Mouse (Mus musculus) spleen, postnatal 36 days (tissue): ENCODE results near the gene Mapk6.
"Not testable (repeated sequence)": the region's sequence is repeated elsewhere in the genome, so short reads cannot be mapped to it uniquely, and the experiment has no call there.

Source experiments
- DNase-seq, 2 experiments: peaks; one replicate each; pipeline ENCODE4 v3.0.0; 2022; ENCODE audit warnings: low spot score in 2 of 2, mixed read lengths in 1 of 2

The Mapk6 gene

DNA sequence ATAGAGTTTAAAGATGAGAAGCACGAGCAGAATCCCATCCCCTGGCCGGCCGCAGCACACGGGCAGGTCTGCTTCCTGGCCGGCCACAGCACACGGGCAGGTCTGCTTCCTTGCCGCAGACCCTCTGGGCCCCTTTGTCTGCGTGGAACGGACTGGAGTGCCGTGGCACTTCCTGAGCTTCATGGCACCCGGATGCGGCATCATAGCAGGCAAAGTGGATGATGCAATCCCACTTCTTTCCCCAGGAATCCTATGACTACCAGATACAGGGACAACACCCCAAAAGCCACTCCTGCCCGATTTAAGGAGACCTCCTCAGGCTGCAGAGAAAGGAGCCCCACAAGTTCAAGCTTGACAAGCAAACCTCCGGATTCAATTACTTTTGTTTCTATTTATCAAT lies 27.0 kb downstream of the Mapk6 start:
- DNase-seq, result no peak

DNA sequence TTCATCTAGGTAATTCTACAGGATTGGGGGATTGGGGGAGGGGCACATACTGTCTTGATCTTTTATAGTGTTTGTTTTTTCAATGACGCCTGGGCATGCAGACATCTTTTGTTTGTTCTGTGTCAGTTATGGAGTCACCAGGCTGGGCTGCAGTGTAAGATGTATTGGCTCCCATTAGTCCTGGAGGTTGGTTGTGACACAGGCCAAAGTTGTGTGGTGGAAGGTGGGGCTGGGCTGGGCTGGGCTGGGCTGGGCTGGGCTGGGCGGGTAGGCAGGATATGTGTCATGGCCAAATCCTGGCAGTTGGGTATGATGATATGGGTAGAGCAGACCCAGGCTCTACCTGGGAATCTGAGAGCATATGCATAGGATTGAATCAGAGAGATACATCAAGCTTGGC lies 31.0 kb downstream of the Mapk6 start:
- DNase-seq, result no peak

DNA sequence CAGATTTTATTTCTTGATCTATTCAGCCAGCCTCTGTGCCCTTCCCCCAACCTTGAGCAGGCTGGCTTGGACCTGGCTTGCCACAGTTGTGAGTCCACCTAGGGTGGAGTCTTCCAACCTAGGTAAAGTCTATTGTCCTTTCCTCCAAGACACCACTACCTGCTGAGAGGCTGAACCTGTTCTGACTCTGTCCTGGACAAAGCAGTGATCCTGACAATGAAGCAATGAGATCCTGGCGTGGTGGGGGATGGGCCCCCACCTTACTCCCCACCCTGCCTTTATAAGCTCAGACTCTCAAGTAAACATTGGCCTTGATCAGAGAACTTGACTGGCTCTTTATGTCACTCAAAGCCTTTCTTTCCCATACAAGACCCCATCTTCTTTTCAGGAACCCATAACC lies 33.4 kb downstream of the Mapk6 start:
- no peak for DNase-seq

DNA sequence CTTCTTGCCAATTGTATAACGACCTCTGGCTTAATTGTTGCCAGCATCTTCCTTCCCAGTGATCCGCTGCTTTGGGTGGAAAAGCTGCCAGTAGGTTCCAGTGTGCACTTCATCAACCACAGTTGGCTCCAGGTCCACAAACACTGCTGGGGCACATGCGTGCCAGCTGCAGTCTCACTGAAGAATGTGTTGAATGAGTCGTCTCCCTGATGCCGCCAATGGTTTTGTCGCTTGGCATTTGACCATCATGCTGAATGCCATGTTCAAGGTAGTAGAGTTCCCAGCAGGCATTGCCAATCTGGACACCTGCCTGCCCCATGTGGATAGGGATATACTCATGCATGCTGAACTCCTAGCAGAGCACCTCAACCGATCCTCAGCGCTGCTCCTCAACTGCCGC lies 34.2 kb downstream of the Mapk6 start:
- DNase-seq, result no peak

DNA sequence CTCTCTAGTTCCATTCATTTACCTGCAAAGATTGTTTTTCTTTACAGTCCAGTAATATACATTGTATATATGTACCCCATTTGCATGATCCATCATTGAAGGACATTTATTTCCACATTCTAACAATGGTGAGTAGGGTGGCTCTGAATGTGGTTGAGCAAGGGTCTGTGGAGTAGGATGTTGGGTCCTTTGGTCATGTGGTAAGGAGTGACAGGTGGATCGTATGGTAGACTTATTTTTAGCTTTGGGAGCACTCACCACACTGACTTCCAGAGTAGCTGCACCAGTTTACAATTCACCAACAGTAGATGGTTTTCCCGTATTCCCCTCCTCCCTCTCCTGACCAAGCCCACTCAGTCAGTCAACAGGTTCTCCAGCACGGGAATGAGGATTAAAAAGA lies 41.0 kb downstream of the Mapk6 start:
- DNase-seq, result no peak

DNA sequence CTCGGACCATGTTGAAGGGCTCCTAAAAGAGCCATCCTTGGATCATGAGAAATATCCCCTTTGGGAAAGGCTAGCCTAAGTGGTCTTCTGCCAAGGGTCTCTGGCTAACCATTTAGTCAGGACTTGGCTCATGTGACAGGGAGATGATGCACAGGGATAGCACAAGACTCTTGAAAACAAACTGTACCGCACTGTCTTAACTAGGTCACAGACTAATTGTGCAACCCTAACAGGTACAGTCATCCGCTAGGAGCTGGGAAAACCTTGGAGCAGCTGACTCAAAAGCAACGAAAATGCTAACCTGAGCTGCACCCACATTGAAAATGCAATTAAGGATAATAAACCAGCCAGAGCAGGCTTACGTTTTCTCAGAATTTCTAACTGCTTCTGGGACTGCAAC lies 43.6 kb downstream of the Mapk6 start:
- no peak for DNase-seq

DNA sequence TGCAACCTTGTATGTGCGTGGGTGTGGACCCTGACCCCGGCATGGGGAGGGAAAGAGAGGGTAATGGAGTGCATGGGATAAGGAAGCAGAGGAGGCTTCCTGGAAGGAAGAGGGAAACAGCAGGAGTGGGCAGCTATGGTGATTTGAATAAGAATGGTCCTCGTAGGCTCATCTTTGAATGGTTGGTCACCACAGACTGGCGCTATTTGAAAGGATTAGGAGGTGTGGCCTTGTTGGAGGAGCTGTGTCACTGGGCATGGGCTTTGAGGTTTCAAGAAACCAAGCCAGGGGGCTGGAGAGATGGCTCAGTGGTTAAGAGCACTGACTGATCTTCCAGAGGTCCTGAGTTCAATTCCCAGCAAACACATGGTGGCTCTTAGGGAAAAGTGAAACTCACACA lies 44.6 kb downstream of the Mapk6 start:
- no peak for DNase-seq

DNA sequence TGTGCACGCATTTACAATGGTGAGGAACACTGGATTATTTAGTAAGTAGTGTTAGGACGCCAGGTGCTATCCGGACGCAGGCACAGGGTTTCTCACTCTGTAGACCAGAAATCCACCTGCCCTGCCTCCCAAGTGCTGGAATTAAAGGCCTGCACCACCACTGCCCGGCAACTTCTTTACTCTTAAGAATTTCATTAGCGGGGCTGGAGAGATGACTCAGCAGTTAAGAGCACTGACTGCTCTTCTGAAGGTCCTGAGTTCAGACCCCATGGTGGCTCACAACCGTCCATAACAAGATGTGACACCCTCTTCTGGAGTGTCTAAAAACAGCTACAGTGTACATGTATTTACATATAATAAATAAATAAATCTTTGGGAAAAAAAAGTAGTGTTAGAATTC lies 46.1 kb downstream of the Mapk6 start:
- not testable (repeated sequence) for DNase-seq

DNA sequence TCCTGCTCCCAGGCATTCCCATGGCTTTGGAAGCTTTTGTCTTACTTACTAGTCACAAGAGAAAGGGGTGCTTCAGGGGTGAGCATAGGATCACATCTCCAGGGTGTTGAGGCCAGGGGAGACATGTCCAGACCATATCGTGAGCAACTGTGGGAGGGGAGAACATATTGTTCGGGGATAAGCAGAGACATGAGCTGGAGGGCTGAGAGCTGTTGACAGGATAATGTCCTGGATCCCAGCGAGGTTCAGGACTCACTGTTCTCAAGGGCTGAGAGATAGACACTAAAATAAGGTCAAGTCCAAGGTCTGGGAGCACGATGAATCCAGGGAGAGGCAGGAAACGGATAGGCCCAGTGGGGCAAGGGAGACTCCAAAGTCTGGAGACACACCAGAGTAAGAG lies 46.8 kb downstream of the Mapk6 start:
- no peak for DNase-seq

DNA sequence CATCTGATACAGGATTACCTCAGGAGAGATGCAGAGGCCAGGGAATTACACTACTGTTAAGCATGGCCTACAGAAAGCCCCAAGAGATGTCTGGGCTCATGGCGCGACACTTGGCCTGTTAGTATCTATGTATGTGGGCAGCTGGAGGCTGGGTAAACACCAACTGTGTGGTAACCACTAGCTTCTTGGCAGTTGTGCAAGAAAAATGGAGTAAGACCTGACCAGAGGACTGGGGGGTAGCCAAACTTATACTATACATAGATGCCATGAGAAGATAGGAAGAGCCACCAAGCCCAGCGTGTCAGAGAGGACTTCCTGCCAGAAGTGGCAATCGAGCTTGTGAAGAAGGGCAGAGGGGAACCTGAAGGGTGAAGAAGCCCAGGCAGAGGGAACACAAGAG lies 47.6 kb downstream of the Mapk6 start:
- DNase-seq, result no peak

DNA sequence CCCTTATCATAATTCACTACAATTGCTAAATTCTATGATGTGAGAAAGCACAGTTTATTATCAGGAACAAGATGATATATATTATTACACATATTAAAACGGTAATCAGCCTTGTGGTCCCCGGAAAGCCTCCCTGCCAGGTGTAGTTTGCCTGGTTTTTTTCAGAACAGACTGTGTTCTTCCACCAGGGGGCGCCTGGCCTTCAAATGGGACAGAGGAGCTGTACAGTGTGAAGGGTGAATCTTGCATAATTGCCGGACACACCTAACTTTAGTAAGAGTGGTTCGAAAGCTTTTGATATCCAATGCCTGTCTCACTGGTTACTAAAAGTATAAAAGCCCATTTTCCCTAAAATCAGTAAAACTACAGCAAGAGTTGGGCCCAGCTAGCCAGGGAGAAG lies 48.1 kb downstream of the Mapk6 start:
- DNase-seq, result peak; percentile 57 to 73

DNA sequence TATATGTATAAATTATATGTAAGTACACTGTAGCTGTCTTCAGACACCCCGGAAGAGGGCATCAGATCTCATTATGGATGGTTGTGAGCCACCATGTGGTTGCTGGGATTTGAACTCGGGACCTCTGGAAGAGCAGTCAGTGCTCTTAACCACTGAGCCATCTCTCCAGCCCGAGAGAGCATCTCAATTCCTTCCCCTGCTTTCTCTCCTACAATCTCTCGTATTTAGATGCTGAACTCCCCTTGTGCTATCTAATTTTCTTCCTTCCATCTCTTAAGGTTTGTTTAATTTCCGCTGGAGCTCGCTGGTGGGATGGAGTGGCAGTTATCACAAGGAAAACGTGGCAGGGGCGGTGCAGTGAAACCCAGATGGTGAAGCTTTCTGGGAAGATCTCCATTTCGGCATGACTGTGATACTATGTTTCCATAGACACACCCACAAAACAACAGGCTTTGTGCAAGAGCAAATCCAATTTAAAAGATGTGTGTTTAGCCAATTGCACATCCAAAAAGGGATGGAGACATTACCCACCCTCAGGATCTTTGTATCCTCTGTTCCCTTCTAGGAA lies 52.6 kb downstream of the Mapk6 start:
- no peak for DNase-seq

DNA sequence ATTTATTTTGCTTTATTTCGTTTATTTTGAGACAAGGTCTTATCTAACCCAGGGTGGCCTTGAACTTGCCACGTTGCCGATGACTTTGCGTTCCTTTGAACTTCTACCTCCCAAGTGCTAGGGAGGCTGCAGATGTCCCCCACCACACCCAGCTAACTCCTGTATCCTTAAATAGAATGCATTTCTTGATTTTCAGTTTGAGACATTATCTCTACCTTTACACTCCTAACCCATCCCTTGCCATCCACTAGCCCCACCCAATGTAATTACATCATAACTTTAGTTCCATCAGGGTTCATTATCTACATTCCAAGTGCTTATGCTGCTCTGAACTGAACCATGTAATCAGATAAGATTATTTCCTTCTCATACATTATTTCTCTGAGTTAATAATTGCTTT lies 54.0 kb downstream of the Mapk6 start:
- DNase-seq, result no peak

DNA sequence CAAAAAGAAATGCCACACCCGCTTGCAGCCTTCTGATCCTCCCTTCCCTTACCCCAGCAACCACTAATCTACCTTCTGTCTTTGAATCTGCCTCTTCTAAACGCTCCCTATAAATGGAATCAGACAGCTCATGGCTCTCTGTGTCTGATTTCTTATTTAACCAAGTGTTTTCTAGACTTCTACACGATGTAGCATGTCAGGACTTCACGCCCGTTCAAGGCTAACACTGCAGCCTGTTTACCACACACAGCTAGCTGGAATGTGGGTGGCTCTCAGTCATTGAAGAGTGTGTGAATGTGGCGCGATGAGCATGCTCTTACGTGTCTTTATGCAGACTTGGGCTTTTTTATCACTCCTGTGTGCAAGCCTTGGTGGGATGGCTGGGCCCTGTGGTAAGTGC lies 56.7 kb downstream of the Mapk6 start:
- no peak for DNase-seq

DNA sequence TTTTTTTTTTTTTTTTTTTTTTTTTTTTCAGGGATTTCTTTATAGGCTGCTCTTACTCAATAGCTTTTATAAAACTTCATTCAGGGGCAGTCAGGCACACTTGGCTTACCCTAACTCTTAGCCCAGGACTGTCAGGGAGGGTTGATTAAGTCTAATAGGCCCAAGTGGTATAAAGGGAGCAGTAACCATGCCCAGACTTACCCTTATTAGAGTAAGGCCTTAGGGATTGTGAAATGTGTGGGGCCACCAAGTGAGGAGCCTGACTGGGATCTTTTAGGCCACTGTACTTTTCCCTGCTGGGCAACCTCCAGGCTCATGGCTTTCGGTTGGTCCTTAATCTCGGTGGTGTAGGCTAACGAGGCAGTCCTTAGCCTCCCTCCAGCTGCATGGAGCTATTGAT lies 61.2 kb downstream of the Mapk6 start:
- no peak for DNase-seq

DNA sequence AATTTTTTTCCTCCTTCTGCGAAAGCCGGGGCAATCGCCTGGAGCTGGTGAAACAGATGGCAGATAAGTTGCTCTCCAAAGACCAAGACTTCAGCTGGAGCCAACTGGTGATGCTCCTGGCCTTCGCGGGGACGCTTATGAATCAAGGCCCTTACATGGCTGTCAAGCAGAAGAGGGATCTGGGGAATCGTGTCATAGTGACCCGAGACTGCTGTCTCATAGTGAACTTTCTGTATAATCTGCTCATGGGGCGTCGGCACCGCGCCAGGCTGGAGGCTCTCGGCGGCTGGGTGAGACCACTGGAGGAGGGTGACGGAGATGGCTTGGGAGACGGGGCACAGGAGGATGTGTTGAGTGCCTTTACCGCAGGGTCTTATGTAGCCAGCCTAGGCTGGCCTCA lies 61.7 kb downstream of the Mapk6 start:
- no peak for DNase-seq

DNA sequence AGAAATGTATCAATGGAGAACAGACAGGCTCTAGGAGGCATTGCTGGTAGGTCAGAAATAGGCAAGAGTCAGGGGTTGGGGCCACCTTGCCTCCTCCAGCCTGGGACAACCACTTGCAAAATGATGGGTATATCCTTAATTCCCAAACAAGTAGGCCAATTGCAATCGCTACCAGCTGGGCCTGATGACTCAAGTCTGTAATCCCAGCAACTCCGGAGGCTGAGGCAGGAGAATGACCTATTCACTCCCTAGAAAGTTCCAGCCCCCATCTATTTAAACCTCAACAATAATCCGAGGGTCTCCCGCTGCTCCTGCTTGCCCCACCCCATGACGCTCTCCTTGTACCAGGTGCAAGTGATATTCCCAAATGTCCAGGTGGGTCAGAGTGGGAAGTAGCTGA lies 62.3 kb downstream of the Mapk6 start, which contains the start of gene Bcl2l10:
TSS of gene Bcl2l10 (plus strand) at position 301 of the 400 bp plus-strand sequence.
- no peak for DNase-seq

DNA sequence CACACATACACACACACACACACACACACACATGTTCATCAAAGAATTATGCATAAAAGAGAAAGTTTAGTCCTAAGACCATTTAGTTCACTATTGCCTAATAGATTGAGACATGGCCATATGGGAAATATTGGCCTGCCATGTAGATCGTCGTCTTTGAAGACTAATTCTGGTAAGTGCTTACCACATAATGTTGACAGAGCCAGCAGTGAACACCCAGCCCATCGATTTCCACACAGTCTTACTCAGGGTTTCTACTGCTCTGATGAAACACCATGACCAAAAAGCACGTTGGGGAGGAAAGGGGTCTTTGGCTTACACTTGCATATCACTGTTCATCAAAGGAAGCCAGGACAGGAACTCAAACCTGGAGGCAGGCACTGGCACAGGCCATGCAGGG lies 67.4 kb downstream of the Mapk6 start:
- DNase-seq, result no peak

DNA sequence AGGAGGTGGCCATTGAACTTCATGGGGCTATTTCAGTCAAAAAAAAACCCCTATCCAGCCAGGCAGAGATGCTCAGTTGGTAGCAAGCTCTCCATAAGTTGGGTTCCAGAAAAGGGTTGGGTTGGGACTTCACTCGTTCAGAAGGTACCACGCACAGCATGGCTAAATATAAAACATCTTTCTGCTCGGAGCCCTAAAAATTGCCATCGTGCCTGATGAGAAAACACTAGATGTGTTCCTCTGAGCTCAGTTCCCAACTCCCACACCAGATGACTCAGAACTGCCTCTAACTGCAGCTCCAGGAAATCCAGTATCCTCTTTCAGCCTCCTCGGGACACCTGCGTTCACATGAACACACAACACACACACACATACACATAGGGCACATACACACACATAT lies 71.8 kb downstream of the Mapk6 start:
- no peak for DNase-seq

DNA sequence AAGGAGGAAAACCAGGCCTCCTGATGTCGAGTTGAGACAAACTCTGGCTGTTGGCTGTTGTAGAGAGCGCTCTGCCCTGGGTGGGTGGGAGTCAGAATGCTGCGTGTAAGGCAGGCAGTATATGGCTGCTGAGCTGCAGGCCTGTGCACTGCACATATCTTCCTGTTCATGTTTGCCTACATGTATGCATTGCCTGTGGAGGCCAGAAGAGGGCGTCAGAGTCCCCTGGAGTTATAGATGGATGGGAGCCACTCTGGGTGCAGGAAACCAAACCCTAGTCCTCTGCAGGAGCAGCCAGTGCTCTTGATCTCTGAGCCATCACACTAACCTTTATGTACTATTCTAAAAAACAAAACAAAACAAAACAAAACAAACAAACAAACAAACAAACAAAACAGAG lies 75.4 kb downstream of the Mapk6 start:
- DNase-seq, result no peak

DNA sequence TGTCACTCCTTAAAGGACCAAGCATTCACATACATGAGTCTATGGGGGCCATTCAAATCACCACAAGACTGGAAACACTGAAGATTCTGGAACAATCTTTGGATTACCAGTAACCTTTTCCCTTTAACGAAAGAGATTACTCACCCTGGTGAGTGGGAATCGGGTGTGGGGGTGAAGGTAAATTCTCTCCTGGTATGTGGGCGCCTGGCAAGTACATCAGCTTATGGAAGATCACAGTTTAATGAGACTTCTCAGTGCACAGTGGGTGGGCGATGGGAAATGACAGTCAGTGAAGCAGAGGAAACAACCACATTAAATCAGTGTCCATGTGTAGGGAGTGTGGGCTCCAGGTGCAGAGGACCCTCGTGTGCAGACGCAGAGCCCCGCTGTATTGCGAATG lies 79.0 kb downstream of the Mapk6 start:
- no peak for DNase-seq

DNA sequence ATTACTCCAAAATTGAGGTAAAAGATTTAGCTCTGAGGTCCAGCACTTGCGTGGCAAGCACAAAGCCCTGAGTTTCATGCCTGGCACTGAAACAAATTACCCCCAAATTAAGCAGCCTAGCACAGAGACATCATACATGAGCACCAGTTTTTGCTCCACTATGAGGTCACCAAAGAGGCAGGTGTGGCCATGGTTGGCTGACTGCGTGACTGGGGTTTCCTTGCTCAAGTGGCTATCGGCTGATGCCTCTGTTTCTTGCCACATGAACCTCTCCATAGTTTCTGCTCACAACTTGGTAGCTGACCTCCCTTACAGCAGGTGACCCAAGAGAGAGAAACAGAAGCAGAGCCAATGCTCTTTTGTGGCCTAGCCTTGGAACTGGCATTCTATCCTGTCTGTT lies 81.8 kb downstream of the Mapk6 start:
- no peak for DNase-seq

DNA sequence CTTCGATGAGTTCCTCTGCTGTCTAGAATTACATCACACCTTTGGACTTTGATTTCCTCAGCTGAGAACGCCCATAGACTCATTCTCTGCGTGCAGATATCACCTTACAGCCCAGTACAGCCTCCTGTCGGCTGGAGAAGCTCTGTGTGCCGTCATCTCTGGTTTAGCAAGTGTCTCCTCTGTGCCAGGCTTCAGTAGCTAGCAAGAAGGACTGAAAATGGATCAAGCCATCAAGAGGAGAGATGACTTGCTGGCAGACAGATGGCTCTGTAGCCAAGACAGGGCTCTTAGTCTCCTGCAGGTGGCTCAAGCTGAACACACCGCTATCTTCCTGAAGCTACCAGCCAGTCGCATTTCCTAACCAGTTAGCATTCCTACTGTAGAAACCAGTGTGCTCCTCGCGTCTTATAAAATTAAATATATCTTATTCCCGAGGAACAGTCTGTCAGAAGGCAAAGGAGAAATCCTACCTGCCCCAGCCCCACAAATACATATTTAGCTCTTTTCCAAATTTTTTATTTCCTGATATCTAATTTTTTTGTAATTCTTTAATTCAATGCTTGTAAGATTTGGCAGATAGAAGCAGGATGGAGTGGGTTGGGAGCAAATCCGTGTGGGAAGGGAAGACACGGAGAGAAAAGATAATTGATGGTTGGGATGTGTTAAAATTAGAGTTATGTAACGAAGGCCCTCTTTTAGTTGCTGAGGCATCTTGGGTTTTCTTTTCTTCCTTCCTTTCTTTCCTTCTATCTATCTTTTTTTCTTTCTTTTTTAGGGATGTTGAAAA lies 87.5 kb downstream of the Mapk6 start:
- no peak for DNase-seq

DNA sequence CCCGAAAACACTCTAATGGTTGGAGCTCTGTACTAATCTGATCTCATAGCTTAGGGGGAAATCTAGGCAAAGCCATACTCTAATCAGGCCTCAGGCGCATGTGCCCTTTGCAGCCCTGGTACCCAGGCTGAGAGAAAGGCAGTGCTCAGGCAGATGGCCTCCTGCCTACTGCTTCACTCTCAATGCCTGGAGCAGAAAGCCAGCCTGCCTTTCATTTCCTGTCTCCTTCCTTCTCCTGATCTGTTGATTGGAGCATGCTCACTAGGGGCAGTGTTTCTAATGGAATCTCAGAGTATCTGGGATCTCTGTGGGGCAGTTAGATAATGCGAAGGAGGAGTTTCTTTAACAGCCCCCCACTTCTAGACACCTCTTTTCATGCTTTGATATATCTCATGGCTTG lies 90.4 kb downstream of the Mapk6 start:
- no peak for DNase-seq
